Comparison of ENCODE assay signal across 7 mouse cellular contexts in genomic region chr3:151836871-151837680, GRCm38 (mm10). TPM values are rescaled to one million over a fixed set of nuclear protein-coding genes. Genes with fewer than 3 reads are reported as not detected.
DNase-seq lines count a peak whose midpoint lies in the region; ATAC-seq and TF ChIP-seq lines count a peak whose summit lies in the region.

Gene Ptgfr (minus strand): TSS chr3:151837630.

- no peaks in the 10 kb centered on the region for H3K36me3 ChIP-seq in intestine, embryonic 14.5 days (ENCODE audit: control insufficient read depth, insufficient read depth, low read length)
- no peaks in the 10 kb centered on the region for H3K36me3 ChIP-seq in liver, adult 2 months (ENCODE audit: control insufficient read depth, insufficient read depth, low read length)
- no peaks in the 10 kb centered on the region for H3K36me3 ChIP-seq in midbrain, embryonic 16.5 days (ENCODE audit: control insufficient read depth, insufficient read depth, low read length)

- no peak within 1 kb of the TSS for H3K27ac ChIP-seq in intestine, embryonic 14.5 days (ENCODE audit: low read depth)
- no peak within 1 kb of the TSS for H3K27ac ChIP-seq in liver, adult 2 months (replicated peaks; ENCODE audit: insufficient read depth, low read depth, low read length)
- no peak within 1 kb of the TSS for H3K27ac ChIP-seq in midbrain, embryonic 16.5 days (ENCODE audit: low read length)

- H3K27me3 ChIP-seq in intestine, embryonic 14.5 days (replicated peaks; ENCODE audit: control insufficient read depth, insufficient read depth, low read length) = peaks cover 10% of the 10 kb centered on the region; the same call in 1 of the 2 replicates
- H3K27me3 ChIP-seq in liver, adult 2 months (ENCODE audit: control insufficient read depth, insufficient read depth, low read length) = peaks cover 6% of the 10 kb centered on the region; the same call in 1 of the 2 replicates
- no peaks in the 10 kb centered on the region for H3K27me3 ChIP-seq in midbrain, embryonic 16.5 days (ENCODE audit: control insufficient read depth, insufficient read depth, low read depth, low read length)

- no peak for TF ChIP-seq POLR2A in liver, adult 2 months (IDR thresholded peaks at IDR 0.05; ENCODE audit: extremely low read depth, insufficient read depth, low read length)

- 1% methylated on average over 30 of the region's 30 CpGs for WGBS in intestine, embryonic 14.5 days
- WGBS in liver, adult 2 months = 2% methylated on average over 29 of the region's 30 CpGs
- WGBS in midbrain, embryonic 16.5 days = under 1% methylated on average over 30 of the region's 30 CpGs

- H3K9me3 ChIP-seq in intestine, embryonic 14.5 days (ENCODE audit: control insufficient read depth, low read length) = no peaks in the 10 kb centered on the region
- H3K9me3 ChIP-seq in midbrain, embryonic 16.5 days (replicated peaks; ENCODE audit: control insufficient read depth, low read length, poor library complexity, severe bottlenecking) = no peaks in the 10 kb centered on the region

- no peaks in the 10 kb centered on the region for H3K79me2 ChIP-seq in liver, adult 2 months (ENCODE audit: control insufficient read depth, insufficient read depth, low read length)

- peak; percentile 72 for ATAC-seq in intestine, embryonic 14.5 days (replicated peaks; ENCODE audit: low FRiP score, low TSS enrichment, low read depth)
- ATAC-seq in midbrain, embryonic 16.5 days = peak; percentile 89

- DNase-seq in R1 (ENCODE audit: low read depth, low spot score) = peak; percentile 26
- peak; percentile 80 for DNase-seq in embryo, embryonic 10.5 days (ENCODE audit: low spot score)
- peak; percentile 64 to 72 for DNase-seq in gastrocnemius, postnatal 36 days
- DNase-seq in intestine, embryonic 14.5 days (ENCODE audit: low spot score) = peak; percentile 81
- DNase-seq in liver, adult 2 months (ENCODE audit: extremely low read depth, low read depth, low spot score) = peak; percentile 40
- peak; percentile 42 to 69 for DNase-seq in urinary bladder, postnatal 36 days (ENCODE audit: low spot score in 2 of 2)

- peak within 1 kb of the TSS; percentile 94 for H3K4me2 ChIP-seq in intestine, embryonic 14.5 days (ENCODE audit: low read length)
- H3K4me2 ChIP-seq in midbrain, embryonic 16.5 days (ENCODE audit: low read length) = peak within 1 kb of the TSS; percentile 72

- H3K9ac ChIP-seq in intestine, embryonic 14.5 days (ENCODE audit: low read length) = peak within 1 kb of the TSS; percentile 50
- no peak within 1 kb of the TSS for H3K9ac ChIP-seq in liver, adult 2 months (ENCODE audit: low read depth, low read length)
- H3K9ac ChIP-seq in midbrain, embryonic 16.5 days (ENCODE audit: low read depth, low read length) = peak within 1 kb of the TSS; percentile 64

- H3K4me3 ChIP-seq in intestine, embryonic 14.5 days (ENCODE audit: low read depth, low read length) = peak within 1 kb of the TSS; percentile 33
- H3K4me3 ChIP-seq in liver, adult 2 months (ENCODE audit: insufficient read depth, low read depth, low read length) = peak within 1 kb of the TSS; percentile 36; the same call in 1 of the 2 replicates
- H3K4me3 ChIP-seq in midbrain, embryonic 16.5 days (ENCODE audit: low read depth, low read length) = peak within 1 kb of the TSS; percentile 50

- H3K4me1 ChIP-seq in intestine, embryonic 14.5 days (replicated peaks; ENCODE audit: control insufficient read depth, insufficient read depth, low read length) = peaks cover 8% of the 10 kb centered on the region; the same call in 1 of the 2 replicates
- H3K4me1 ChIP-seq in liver, adult 2 months (ENCODE audit: control insufficient read depth, insufficient read depth, low read length) = peaks cover 10% of the 10 kb centered on the region; the same call in 1 of the 2 replicates
- no peaks in the 10 kb centered on the region; the same call in 1 of the 2 replicates for H3K4me1 ChIP-seq in midbrain, embryonic 16.5 days (ENCODE audit: control insufficient read depth, insufficient read depth, low read length)

- intact Hi-C loops in gastrocnemius, postnatal 36 days (cut with DNase I) = loop anchor here (5.0 kb wide), 1 partner anchor 250 kb away; no protein-coding TSS in a partner anchor

- peak; percentile 56 for TF ChIP-seq CTCF in liver, adult 2 months (IDR thresholded peaks at IDR 0.05; ENCODE audit: low read depth, low read length)

RNA-seq across cellular contexts. Expression of gene Ptgfr, which starts in this region (rescaled TPM):
- 1 to 10 TPM; 1.4 to 1.9 TPM for total RNA-seq in gastrocnemius, postnatal 36 days (2021)
- 0.42 and 0.89 TPM in 2 replicates for polyA plus RNA-seq in intestine, embryonic 14.5 days (2014; fragmentation: Nextera tagmentation; extraction: Ambion mirVana)
- 0.18 and 0.20 TPM in 2 replicates for total RNA-seq in liver, adult 2 months (2014; rRNA removed)
- 0.11 TPM in 1 of 2 replicates, not detected in the other for polyA plus RNA-seq in liver, adult 2 months (2012; rRNA removed)
- polyA plus RNA-seq in midbrain, embryonic 16.5 days (2015; fragmentation: Nextera tagmentation; extraction: Ambion mirVana) = 0.60 and 1.0 TPM in 2 replicates

Comparison
In these comparisons a context has a peak if more than half of its experiments do, and no peak if none do; other contexts are left out.
1. Peak in DNase-seq, ATAC-seq, H3K4me3 ChIP-seq, H3K9ac ChIP-seq and H3K4me2 ChIP-seq in intestine, embryonic 14.5 days; RNA of the gene not detected or under 1 TPM.
2. Peak in DNase-seq and H3K4me3 ChIP-seq in liver, adult 2 months; RNA of the gene not detected or under 1 TPM.
3. DNase-seq: peak in every context shown above with its lines; median percentile 81 in intestine, embryonic 14.5 days; 80 in embryo, embryonic 10.5 days; 68 in gastrocnemius, postnatal 36 days; 56 in urinary bladder, postnatal 36 days; 40 in liver, adult 2 months; 26 in R1.